Mouse (Mus musculus) myocyte (in vitro differentiated cells): ENCODE measurements around the gene Abca7. TPM values are rescaled to one million over a fixed set of nuclear protein-coding genes. Genes with fewer than 3 reads are reported as not detected.
A peak's percentile ranks its signal among the peaks of the same experiment; 100 is the strongest.
"Not testable (repeated sequence)": the region's sequence is repeated elsewhere in the genome, so short reads cannot be mapped to it uniquely, and the experiment has no call there.

Experiments
- H3K27me3 ChIP-seq: one replicate; pipeline ENCODE4 v1.6.1; 2011; ENCODE audit not compliant: control insufficient read depth, insufficient read depth, insufficient read length
- H3K36me3 ChIP-seq: one replicate; pipeline ENCODE4 v1.6.1; 2011; ENCODE audit not compliant: control insufficient read depth, insufficient read depth
- H3K4me2 ChIP-seq: one replicate; pipeline ENCODE4 v1.6.1; 2011; ENCODE audit warnings: low read depth, control low read depth
- H3K4me3 ChIP-seq: one replicate; pipeline ENCODE4 v1.5.1; 2011; ENCODE audit warnings: mild to moderate bottlenecking, control low read depth, moderate library complexity
- H3K79me2 ChIP-seq: one replicate; pipeline ENCODE4 v1.6.1; 2011; ENCODE audit not compliant: control insufficient read depth, insufficient read depth
- H3ac ChIP-seq: one replicate; pipeline ENCODE4 v1.6.1; 2011; ENCODE audit not compliant: control insufficient read depth, insufficient read length
- CEBPB ChIP-seq: IDR thresholded peaks from 2 replicates; pipeline ENCODE4 v1.6.1; 2011; ENCODE audit warnings: mild to moderate bottlenecking, moderate library complexity; ENCODE audit not compliant: poor library complexity, insufficient read depth, severe bottlenecking
- E2F4 ChIP-seq: IDR thresholded peaks from one replicate; pipeline ENCODE4 v1.6.1; 2011; ENCODE audit warnings: mild to moderate bottlenecking, control low read depth, moderate library complexity; ENCODE audit not compliant: insufficient read depth
- MAX ChIP-seq: IDR thresholded peaks from one replicate; pipeline ENCODE4 v1.6.1; 2011; ENCODE audit warnings: low read depth, mild to moderate bottlenecking, control low read depth
- MYOD1 ChIP-seq, 3 experiments: IDR thresholded peaks; one replicate each; pipeline ENCODE4 v1.6.1; 2011; ENCODE audit warnings: control low read depth in 2 of 3, low read depth in 2 of 3, mild to moderate bottlenecking in 2 of 3, moderate library complexity in 1 of 3; ENCODE audit not compliant: insufficient read length in 2 of 3, control insufficient read depth in 1 of 3
- MYOG ChIP-seq, 3 experiments: IDR thresholded peaks; one replicate each; pipeline ENCODE4 v1.6.1; 2011; ENCODE audit warnings: control low read depth in 2 of 3, low read depth in 2 of 3, mild to moderate bottlenecking in 2 of 3; ENCODE audit not compliant: insufficient read length in 2 of 3, control insufficient read depth in 1 of 3, insufficient read depth in 1 of 3
- POLR2A ChIP-seq: IDR thresholded peaks from one replicate; pipeline ENCODE4 v1.6.1; 2011; ENCODE audit warnings: low read depth, mild to moderate bottlenecking, control low read depth, moderate library complexity; ENCODE audit not compliant: insufficient read length
- POLR2AphosphoS2 ChIP-seq: IDR thresholded peaks from one replicate; pipeline ENCODE4 v1.6.1; 2011; ENCODE audit warnings: low read depth, control low read depth; ENCODE audit not compliant: insufficient read length
- REST ChIP-seq: IDR thresholded peaks from one replicate; pipeline ENCODE4 v1.6.1; 2011; ENCODE audit warnings: mild to moderate bottlenecking, control low read depth, moderate library complexity; ENCODE audit not compliant: insufficient read depth, insufficient read length
- SRF ChIP-seq: IDR thresholded peaks from one replicate; pipeline ENCODE4 v1.6.1; 2011; ENCODE audit warnings: low read depth; ENCODE audit not compliant: control insufficient read depth, insufficient read length
- TCF12 ChIP-seq: IDR thresholded peaks from one replicate; pipeline ENCODE4 v1.6.1; 2011; ENCODE audit warnings: mild to moderate bottlenecking, control low read depth; ENCODE audit not compliant: poor library complexity, insufficient read depth, severe bottlenecking
- TCF3 ChIP-seq: IDR thresholded peaks from one replicate; pipeline ENCODE4 v1.6.1; 2011; ENCODE audit warnings: low read depth, control low read depth; ENCODE audit not compliant: insufficient read length
- USF1 ChIP-seq: IDR thresholded peaks from one replicate; pipeline ENCODE4 v1.6.1; 2011; ENCODE audit warnings: low read depth, mild to moderate bottlenecking, control low read depth, moderate library complexity
- polyA plus RNA-seq: library from polyadenylated mRNA; unstranded; fragments of >200 nt; fragmentation: generic; extraction: Trizol; gene quantifications from one replicate; pipeline ENCODE4 v1.2.1, GENCODE M21; 2012; ENCODE audit warnings: missing spikeins

The Abca7 gene
- polyA plus RNA-seq, 1 experiment, result 15.6 TPM

DNA sequence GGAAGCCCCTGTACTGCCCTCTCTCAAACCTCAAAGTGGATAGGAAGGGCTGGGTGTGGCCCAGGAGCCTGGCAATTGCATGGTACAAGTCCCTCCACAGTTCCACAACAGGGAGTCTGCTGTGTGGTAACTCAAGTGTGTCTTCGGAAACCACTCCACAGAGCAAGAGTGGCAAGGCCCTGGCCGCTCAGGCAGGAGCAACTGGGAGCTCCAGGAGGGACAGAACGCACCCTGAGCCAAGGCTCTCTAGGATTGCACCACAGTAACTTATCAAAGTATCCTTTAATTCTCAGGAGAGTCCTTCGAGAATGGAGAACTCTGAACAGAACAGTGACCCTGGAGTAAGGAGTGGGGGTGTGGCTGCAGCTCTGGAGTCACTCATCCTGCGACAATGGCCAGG lies 39.4 kb downstream of the Abca7 start:
- no peaks in the 10 kb centered on the region for H3K27me3 ChIP-seq
- H3ac ChIP-seq, result no peak overlapping the region
- H3K4me2 ChIP-seq, result no peak overlapping the region
- peaks cover 18% of the 10 kb centered on the region for H3K79me2 ChIP-seq
- H3K4me3 ChIP-seq, result no peak overlapping the region
- TF ChIP-seq E2F4, result no peak
- no peak for TF ChIP-seq MAX
- no peak for TF ChIP-seq POLR2AphosphoS2
- no peak for TF ChIP-seq USF1
- no peak for TF ChIP-seq TCF3
- no peak for TF ChIP-seq POLR2A
- no peak for TF ChIP-seq CEBPB
- TF ChIP-seq SRF, result no peak
- TF ChIP-seq MYOD1 (IDR thresholded peaks at IDR 0.05; ENCODE audit: control insufficient read depth in 1 of 3, insufficient read length in 2 of 3, low read depth in 2 of 3), result no peak
- no peaks in the 10 kb centered on the region for H3K36me3 ChIP-seq

DNA sequence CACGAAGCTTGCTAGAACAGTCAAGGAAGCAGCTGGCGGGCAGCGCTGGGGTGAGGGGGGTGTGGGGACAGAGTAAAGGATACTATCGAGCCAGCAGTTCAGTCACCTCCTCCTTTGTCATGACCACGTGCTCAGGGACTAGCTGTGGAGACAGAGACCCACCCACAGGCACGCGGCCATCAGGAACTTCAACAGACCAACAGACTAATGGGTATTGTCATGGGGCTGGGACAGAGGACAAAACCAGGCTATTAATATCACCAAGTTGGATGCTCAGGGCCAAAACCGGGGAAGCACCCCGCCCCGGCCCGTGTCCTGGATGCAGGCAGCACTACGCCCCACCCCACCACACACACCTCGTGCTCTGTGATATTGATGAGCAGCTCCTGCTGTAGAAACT lies 40.5 kb downstream of the Abca7 start:
- Histone ChIP-seq H3K36me3 (no peaks in the 10 kb centered on the region), H3K4me2 (no peak overlapping the region), H3K4me3 (no peak overlapping the region), H3K79me2 (peaks cover 18% of the 10 kb centered on the region), H3K27me3 (no peaks in the 10 kb centered on the region), H3ac (no peak overlapping the region)
- TF ChIP-seq MYOG (IDR thresholded peaks at IDR 0.05; ENCODE audit: control insufficient read depth in 1 of 3, insufficient read depth in 1 of 3, insufficient read length in 2 of 3, low read depth in 2 of 3) (no peak), SRF (no peak), POLR2AphosphoS2 (no peak), USF1 (no peak), MYOD1 (IDR thresholded peaks at IDR 0.05; ENCODE audit: control insufficient read depth in 1 of 3, insufficient read length in 2 of 3, low read depth in 2 of 3) (no peak), REST (no peak), POLR2A (no peak), TCF3 (no peak), TCF12 (no peak), E2F4 (no peak), CEBPB (no peak), MAX (no peak)

DNA sequence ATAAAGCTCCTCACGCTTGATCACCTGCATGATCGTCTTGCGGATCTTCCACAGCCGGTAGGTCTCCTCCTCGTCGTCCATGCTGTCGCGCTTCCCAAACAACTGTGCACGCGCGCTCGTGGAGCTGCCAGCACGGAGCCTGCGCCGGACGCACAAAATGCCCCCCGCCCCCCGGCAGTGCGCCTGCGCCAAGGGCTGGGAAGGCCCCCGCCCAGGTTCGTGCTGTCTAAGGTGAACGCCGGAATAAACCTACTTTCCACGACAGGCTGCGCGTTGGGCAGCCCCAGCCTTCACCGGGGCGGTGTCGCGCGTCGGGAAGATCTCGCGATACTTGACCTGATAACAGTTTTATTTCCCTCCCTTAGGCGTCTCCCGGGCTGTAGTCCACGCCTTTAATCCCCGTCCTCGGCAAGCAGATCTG lies 43.3 kb downstream of the Abca7 start, which contains the start of gene Polr2e:
Gene Polr2e (minus strand): TSS at position 237 of the 421 bp plus-strand sequence.
- H3K4me3 ChIP-seq, result peak within 1 kb of the TSS; percentile 65
- peaks cover 18% of the 10 kb centered on the region for H3K79me2 ChIP-seq
- TF ChIP-seq REST (peak; percentile 17), MAX (peak; percentile 96), USF1 (no peak), MYOD1 (IDR thresholded peaks at IDR 0.05; ENCODE audit: control insufficient read depth in 1 of 3, insufficient read length in 2 of 3, low read depth in 2 of 3) (no peak), POLR2A (peak; percentile 94), POLR2AphosphoS2 (peak; percentile 94), SRF (peak; percentile 64), MYOG (IDR thresholded peaks at IDR 0.05; ENCODE audit: control insufficient read depth in 1 of 3, insufficient read depth in 1 of 3, insufficient read length in 2 of 3, low read depth in 2 of 3) (peak in 1 of 3 experiments; percentile 51)
- no peaks in the 10 kb centered on the region for H3K36me3 ChIP-seq
- H3ac ChIP-seq, result peak within 1 kb of the TSS; percentile 51
- H3K4me2 ChIP-seq, result peak within 1 kb of the TSS; percentile 97
- no peaks in the 10 kb centered on the region for H3K27me3 ChIP-seq

DNA sequence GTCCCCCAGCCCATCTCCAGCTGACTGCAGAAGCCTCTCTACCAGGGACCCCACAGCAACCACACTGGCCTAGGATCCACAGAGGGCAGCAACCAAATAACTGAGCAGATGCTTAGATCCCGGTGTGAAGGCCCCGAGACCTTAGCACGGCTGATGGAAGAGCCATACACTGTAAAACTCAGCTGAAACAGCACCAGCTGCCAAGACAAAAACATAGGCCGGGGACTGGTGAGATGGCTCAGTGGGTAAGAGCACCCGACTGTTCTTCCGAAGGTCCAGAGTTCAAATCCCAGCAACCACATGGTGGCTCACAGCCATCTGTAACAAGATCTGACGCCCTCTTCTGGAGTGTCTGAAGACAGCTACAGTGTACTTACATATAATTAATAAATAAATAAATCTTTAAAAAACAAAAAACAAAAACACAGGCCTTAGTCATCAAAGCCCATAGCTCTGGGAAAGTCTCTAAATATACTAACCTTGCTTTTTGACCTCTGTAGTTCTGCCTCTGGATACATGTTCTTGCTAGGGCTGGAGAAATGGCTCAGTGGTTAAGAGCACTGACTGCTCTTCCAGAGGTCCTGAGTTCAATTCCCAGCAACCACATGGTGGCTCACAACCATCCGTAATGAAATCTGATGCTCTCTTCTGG lies 45.2 kb downstream of the Abca7 start:
- not testable (repeated sequence) for H3K4me2 ChIP-seq, H3K36me3 ChIP-seq, H3K4me3 ChIP-seq, H3K27me3 ChIP-seq, H3ac ChIP-seq
- H3K79me2 ChIP-seq, result peaks cover 18% of the 10 kb centered on the region

DNA sequence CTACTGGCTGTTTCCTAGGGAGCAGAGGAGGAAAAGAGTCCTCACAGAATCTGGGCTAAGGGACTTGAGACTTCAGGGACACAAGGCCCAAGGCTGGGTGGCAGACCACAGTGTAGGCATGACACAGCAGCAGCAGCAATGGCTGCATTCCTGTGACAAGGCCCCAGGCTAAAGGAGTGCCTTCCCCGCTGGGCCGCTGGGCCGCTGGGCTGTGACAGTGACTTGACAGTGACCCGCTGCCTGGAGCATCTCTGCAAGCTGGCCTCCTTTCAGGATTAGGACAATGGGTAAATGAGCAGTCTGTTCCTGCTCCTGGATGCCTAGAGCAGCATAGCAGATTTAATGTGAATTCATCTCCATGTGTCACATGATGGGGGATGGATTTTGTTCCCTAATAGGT lies 47.8 kb downstream of the Abca7 start:
- no peak overlapping the region for H3ac ChIP-seq
- no peaks in the 10 kb centered on the region for H3K36me3 ChIP-seq
- no peak for TF ChIP-seq POLR2A
- TF ChIP-seq CEBPB, result no peak
- TF ChIP-seq REST, result no peak
- TF ChIP-seq TCF12, result no peak
- no peak for TF ChIP-seq E2F4
- TF ChIP-seq SRF, result no peak
- TF ChIP-seq MAX, result no peak
- no peak for TF ChIP-seq MYOD1 (IDR thresholded peaks at IDR 0.05; ENCODE audit: control insufficient read depth in 1 of 3, insufficient read length in 2 of 3, low read depth in 2 of 3)
- no peak for TF ChIP-seq POLR2AphosphoS2
- TF ChIP-seq USF1, result no peak
- TF ChIP-seq MYOG (IDR thresholded peaks at IDR 0.05; ENCODE audit: control insufficient read depth in 1 of 3, insufficient read depth in 1 of 3, insufficient read length in 2 of 3, low read depth in 2 of 3), result no peak
- TF ChIP-seq TCF3, result no peak
- H3K27me3 ChIP-seq, result no peaks in the 10 kb centered on the region
- peaks cover 4% of the 10 kb centered on the region for H3K79me2 ChIP-seq
- no peak overlapping the region for H3K4me2 ChIP-seq
- no peak overlapping the region for H3K4me3 ChIP-seq

DNA sequence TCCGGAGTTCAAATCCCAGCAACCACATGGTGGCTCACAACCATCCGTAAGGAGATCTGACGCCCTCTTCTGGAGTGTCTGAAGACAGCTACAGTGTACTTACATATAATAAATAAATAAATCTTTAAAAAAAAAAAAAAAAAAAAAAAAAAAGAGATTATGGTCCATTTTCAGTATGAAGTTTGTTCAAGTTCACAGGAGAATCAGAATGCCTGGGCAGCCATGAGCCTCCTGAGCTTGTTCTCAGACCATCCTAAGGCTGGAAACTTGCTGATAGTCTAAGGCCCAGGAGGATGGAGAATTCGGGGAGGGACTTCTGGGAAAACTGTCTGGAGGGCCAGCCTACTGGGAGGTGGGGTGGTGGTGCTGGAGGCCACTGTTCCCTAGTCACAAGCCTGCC lies 49.1 kb downstream of the Abca7 start:
- not testable (repeated sequence) for H3K79me2 ChIP-seq, H3K36me3 ChIP-seq, H3K27me3 ChIP-seq, H3ac ChIP-seq, H3K4me3 ChIP-seq, H3K4me2 ChIP-seq
